Mouse (Mus musculus) skeletal muscle tissue, adult 2 months (tissue): ENCODE measurements around the gene Zbtb34.

Experiments used
- DNase-seq: peaks from one replicate; pipeline ENCODE4 v3.0.0-alpha.2; 2012; ENCODE audit warnings: low read depth, low spot score

Gene Zbtb34

DNA sequence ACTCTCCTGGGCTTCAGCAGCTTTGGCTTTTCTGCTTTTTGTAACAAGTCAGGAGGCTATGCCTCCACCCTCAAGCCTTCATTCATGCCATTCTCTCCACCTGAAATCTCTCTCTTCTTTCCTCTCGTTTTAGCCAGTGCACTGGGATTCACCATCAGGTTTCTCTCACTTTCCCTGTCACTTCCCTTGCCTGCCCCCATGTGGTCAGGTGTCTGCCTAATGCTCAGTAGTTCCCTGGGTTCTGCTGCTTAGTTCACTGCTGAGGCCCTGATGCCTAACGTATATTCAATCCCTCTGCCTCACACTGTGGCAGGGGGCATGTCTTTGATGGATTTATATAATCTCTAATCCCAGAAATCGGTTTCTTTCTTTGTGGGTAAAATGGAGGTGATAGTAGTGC is 29.9 kb downstream of the Zbtb34 start:
- DNase-seq = no peak

DNA sequence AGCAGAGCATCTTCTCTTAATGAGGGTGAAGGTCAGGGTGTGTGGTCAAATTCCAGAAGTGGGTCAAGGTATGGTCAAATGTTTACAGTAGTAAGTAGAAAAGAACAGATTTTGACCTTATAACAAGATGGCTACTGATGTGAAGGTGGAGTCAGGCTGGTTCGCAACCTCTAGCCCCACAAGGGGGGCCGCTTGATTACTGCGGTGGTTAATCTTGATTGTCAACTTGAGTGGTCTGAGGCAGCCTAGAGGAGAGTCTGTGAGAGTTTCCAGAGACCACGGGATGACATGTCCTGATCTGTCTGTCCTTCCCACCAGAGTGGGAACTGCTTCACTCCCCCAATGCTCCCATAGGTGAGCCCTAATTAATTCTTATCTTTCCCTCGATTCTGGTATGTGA is 30.6 kb downstream of the Zbtb34 start:
- DNase-seq = no peak

DNA sequence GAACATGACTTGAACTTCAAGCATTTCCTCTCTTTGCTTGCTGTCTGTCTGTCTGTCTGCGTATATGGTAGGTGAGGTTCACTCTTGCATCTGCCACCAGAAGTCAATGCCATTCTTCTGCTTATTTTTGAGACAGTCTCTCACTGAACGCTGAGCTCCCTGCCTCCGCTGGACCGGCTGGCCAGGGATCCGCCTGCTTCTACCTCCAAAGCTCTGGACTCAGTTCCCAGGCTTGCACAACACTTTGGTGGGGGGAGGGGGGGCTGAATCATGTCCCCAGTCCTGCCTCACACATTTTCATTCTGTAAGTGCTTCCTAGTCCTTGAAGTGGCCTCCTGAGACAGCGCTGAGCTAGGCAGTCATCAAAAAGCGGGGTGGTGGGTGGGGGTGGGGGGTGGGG is 32.0 kb downstream of the Zbtb34 start:
- no peak for DNase-seq

DNA sequence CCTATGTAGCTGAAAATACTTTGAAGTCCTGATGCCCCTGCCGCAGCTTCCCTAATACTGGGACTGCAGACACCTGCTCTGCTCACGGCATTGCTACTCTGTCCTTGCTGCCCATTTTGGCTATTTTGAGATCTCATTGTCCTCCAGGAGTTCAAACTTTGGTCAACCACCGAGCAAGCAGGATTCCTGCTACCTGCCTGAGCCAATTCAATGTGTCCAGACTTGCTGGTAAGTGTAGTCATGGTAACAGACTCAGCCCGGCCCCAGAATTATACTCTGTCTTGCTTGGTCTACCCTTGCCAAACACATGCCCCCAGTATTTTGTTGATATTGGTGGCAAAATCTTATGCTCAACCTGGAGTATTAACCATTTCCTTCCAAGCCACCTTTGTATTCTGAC is 34.1 kb downstream of the Zbtb34 start:
- no peak for DNase-seq

DNA sequence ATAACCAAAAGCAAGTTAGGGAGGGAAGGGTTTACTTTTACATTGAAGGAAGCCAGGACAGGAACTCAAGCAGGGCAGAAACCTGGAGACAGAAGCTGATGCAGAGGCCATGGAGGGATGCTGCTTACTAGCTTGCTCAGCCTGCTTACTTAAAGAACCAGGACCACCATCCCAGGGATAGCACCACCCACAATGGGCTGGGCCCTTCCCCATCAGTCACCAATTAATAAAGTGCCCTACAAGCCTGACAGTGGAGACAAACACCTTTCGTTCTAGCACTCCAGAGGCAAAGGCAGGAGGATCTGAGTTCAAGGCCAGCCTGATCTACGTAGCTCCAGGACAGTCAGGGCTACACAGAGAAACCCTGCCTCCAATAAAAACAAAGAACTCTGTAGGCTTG is 36.1 kb downstream of the Zbtb34 start:
- DNase-seq = no peak

DNA sequence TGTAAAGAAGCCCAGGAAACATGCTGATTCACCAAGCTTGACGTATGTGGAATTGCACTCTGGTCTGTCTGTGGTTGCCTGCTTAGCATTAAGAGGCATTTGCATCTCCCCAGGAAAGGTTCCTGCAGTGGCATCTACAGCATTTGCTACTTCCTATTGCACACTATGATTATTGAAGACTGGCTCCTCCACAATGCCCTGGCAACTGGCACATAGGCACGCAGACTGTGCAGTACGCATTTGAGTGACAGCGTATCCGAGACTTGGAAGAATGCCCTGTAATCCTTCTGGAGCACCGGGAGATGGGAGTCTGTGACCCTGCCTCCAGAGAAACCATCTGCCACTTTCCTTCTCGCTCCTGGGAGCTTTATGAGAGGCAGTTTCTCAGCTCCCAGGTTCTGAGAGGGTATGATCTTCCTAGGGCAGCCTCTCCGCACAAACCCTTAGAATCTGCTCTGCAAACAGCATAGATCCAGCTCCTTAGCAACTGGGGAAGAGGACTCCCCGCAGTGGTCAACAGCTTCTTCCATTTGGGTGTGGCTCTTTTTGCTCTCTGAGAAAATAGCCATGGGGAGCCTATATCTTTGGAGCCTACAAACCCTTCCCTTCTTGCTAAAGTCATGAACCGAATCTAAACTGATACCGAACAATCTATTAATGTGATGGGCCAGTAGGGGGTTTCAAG is 37.0 kb downstream of the Zbtb34 start:
- no peak for DNase-seq

DNA sequence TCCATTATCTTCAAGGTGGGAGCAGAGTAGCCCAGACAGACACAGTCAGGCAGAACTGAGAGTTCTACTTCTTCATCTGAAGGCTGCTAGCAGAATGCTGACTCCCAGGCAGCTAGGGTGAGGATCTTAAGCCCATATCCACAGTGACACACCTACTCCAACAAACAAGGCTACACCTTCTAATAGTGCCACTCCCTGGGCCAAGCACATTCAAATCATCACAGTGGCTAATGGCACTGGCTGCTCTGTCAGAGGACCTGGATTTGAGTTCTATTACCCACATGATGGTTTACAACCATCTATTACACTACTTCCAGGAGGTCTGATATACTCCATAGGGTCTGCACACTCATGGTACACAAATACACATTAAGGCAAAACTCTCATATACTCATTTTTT is 38.1 kb downstream of the Zbtb34 start:
- DNase-seq = no peak

DNA sequence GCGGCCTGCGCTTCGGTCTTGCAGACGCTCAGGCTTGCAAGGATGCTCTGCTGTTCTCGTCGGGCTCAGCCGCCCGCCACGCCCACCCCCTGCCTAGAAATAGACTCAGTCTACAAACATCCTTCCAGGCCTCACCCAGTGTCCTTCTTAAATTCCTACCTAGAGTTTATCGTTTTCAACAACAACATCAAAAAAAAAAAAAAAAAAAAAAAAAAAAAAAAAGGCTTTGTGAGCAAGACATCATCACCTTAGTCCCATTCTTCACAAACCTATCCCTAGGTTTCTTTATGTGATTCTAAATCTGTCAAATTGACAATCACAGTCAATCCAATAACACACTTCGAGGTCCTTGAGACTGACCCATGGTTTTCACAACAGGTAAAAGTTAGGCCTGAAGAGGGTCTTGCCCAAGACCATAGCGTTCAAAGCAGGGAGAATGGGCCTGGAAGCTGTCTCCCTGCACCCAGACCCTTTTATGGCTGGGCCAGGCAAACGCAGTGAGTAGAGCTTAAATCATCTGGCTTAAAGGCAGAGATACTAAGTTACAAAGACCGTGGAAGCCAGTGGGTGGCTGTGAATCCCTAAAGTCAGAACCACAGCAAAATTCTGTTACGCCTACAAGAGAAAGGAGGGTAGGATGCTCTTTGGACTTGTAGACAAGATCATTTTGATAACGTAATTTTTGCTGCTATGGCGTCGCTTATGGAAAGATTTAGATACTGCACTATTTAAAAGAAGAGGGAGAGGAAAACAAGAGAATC is 59.3 kb downstream of the Zbtb34 start:
- no peak for DNase-seq

DNA sequence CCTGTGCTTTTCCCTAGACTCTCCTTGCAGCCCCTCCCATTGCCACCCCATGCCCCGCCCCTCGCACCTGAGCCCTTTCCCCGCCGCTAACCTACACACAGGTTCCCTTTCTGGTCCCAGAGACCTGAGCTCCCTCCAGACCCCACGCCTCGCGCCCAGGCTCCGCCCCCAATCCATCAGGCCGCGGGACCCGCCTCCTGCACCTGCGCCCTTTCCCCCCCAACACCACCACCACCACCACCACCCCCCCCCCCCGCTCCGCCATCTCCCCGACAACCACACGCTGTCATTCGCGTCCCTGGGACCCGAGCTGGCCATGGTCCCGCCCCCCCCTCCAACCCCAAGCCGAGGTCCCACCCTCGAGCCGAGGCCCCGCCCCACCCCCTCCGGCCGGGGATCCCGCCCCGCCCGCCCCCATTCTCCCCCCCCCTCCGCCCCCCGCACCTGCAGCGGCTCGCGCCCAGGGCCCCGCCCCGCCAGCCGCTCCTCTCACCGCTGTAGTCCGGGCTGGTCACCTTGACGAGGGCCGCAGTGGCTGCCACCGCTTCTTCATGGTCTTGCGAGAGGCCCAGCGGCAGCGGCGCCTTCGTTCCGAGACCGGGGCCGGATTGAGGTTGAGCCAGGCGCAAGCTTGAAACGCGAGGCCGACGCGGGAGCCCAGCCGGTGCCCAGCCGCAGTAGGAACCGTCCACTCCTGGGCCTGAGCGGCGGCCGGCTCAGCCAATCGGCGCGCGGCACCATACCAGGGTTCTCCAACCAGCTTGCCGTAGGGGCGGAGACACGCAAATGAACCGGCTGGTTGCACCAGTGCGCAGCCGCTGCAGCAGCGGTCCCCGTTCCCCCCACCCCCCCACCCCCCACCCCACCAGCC is 60.1 kb downstream of the Zbtb34 start, which contains the start of gene Ralgps1:
TSS of gene Ralgps1 (minus strand) at position 710 of the 871 bp plus-strand sequence.
- peak; percentile 93 for DNase-seq

DNA sequence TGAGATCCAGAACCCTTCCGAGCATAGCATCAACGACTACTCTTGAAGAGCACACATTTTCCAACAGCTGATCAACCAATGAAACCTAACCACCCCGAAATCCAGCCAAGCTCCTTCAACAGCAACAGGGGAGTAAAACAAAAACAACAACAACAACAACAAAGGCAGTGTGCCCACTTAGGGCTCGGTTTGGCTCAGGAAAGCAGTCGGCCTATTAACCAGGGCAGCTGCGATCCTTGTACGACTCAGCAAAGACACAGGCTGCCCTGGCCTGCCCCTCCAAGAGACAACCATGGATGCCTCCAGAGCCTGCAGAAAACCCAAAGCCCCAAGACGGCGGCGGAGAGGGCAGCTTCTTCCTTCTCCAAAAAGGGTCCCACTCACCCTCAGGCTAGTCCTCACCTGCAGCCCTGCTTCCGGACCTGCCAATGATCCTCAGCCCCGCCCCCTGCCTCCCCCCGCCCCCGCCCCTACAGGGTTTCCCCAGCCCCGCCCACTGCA is 60.8 kb downstream of the Zbtb34 start:
- no peak for DNase-seq

DNA sequence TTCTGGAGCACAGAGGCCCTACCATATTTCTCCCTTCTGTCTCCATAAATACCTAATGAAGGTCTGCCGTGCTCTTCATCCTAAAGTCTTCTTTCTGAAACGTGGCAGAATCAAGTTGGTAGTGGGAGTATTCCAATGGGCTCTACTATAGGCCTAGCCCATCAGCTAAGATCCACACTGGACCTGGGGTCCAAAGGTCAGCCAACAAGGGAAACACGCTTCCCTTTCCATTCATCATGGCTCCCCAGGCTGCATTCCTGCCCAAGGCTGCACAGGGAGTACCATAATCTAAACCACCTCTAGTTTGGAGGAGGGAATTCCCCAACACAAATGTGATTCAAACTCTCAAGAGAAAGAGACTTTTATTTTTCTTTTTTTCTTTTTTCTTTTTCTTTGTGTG is 61.7 kb downstream of the Zbtb34 start:
- no peak for DNase-seq

DNA sequence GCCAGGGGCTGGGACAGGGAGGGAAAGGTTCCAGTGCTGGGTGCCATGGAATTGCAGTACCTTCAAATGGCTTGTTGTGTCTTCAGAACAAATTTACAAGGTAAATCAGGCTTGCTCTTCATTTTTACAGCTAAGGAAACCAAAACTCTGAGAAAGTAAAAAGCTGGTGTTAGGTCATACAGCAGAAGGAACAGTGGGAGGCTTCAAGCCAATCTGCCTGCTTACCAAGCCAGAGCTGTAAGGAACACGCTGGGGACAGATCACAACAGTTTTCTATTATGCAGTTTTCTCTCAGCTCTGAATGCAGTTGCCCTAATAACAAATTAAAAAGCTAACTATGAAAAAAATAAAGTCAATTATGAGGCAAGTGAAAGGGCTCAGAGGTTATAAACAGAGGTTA is 62.6 kb downstream of the Zbtb34 start:
- no peak for DNase-seq

DNA sequence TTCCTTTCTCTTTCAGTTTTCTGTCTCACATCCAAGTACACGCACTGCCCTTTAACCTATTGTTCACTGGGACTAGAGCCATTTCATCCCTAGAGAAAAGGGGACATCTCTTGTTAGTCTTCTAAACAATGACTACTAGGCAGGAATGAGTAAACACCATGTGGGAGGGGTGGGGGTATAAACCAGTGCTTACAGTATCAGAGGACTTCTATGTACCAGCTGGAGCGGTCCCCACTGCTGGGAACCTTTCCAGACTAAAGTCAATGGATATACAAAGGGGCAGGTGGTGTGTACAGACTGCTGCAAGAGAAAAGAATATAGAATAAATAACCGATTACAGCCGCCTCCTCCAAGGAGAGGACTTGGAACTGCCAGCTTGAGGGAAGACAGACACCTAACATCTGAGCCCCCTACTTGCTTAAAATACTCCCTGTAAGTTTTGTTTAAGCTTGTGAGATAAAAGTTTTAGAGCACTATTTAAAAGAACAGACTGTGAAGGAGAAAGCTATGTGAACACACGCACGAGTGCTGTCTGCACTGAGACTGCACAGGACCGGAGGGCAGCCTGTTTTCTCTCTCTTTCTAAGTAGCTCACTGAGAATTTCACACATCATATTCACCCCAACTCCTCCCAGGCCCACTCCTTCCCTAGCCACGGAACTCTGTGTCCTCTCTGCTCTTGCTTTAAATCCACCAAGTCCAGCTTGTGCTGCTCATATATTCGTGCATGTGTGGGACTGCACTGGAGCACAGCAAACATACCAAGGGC is 65.2 kb downstream of the Zbtb34 start:
- no peak for DNase-seq

DNA sequence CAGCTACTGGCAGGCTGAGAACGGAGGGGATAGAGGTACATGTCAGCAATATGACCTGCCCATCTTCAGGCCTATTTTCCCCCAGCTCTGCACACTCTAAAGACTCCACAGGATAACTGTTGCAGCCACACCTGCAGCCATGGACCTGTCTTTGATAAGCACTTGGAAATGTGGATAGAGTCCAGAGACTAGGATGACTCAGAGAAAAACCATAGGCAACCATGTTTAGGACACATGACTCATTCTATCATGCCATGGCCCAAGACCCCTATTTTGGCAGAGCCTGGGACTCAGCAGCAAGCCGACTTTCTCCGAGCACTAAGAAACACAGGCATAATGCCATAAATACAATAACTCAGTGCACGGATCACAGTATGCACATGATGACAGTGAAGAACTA is 66.5 kb downstream of the Zbtb34 start:
- no peak for DNase-seq

DNA sequence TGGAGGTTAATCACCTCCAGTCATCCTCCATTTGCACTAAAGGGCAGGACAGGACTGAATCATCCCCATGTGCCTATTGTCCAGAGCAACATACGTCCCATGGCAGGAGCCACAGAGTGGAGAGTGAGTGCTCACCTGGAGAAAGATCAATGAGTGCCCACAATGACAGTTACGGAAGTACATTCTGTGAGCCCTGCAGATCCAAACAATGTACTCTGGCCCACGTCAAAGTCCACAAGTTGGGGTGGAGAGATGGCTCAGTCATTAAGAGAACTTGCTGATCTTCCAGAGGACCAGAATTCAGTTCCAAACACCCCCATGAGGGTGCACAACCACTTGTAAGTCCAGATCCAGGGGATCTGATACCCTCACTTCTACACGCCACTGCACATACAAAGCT is 67.2 kb downstream of the Zbtb34 start:
- DNase-seq = no peak

DNA sequence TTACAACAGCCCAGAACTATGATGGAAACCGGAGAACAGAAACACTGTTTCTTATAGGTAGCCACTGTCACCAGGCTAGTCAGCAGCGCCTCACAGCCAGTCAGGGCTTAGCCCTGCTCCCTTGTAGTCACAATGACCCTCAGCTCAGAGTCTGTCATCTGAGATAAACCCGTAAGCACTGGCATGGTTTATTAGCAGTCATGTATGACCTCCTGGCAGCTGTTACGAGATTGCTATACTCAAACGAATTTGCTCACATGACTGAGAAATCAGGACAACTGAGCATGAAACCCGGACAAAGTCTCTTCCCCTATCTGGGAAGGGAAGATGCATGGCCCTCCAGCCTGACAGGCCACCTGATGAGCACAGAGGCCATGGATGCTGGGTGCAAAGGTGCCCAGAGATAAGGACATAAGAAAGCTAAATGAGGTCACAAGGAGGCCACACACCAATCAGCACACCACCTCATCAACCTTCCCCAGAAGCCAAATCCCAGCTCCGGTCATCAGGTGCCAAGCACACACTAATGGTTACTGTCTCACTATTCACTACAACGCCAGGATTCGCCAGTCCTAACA is 69.9 kb downstream of the Zbtb34 start:
- DNase-seq = no peak

DNA sequence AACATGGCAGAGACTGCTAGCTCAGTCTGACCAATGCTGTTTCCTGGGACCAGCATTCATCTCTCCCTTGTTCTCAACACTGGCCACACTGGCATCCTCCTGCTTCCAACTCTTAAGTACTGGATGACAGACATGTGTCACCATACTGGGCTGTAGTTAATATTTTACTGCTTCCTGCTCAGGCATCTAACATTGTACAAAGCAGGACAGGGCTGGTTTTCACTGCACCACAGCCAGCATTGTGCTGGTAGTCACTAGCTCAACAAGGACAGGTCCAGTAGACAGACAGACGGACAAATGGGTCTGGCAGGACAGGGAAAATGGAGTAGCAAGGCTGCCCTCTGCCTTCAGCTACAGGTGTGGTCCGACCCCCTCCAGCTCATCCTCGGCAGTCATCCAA is 70.6 kb downstream of the Zbtb34 start:
- no peak for DNase-seq

DNA sequence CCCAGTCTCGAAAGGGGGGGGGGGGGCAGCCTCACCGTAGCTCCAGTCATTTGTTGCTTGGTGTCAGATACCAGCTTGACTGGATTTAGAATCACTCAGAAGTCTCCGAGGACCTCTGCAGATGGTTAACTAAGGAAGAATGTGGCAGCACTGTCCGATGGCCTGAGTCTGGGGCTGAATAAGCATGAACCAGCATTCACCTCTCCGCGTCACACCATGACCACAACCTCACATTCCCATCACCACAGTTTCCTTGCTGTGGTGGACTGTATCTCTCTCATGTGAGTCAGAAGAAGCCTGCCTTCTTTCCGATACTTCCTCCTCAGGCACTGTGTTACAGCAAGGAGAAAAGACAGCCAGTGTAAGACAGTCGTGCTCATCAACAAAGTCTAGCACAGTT is 71.9 kb downstream of the Zbtb34 start:
- DNase-seq = no peak

DNA sequence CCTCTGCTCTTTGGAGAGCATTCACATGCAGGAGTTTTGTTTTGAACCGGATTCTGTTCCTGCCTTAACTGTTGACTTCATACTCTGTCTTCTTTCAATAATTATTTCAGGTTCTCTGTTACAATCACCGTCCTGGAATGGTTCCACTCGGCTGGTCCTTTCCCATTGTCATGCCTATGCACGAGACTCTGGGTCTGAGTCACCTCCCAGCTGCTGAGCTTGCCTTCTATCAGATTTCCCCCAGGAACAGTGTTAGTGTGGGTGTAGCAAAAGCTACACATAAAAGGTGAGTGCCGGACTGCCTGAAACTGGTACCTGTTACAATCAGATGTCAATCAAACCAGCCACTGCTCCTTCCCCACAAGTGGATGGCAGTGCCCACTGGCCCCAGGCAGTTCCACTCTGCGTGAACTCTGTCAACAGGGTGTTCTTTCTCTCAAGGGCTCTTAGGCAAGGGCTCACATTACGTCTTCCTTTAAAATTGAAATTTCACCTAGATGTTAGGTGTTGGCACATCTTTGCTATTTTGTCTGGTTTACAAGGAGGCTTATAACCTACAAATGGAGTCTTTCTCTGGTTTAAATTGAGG is 73.8 kb downstream of the Zbtb34 start:
- no peak for DNase-seq
